In genomic region chr3:32694737-32695582, GRCm38 (mm10) we compare ENCODE assay signal across 15 mouse cellular contexts. TPM values are rescaled to one million over a fixed set of nuclear protein-coding genes. Genes with fewer than 3 reads are reported as not detected.
DNase-seq lines count a peak whose midpoint lies in the region; ATAC-seq and TF ChIP-seq lines count a peak whose summit lies in the region.
"Had no signal": no experiment of that assay in that cellular context is flagged by ENCODE, and none has a peak within 500 bp of the region (broad histone marks: within the 10 kb centered on the region; RNA-seq: fewer than 3 reads in every experiment).

No protein-coding gene starts in this region.

- no peaks in the 10 kb centered on the region for H3K36me3 ChIP-seq in intestine, postnatal 0 days (ENCODE audit: control insufficient read depth, insufficient read depth)
- no peaks in the 10 kb centered on the region for H3K36me3 ChIP-seq in intestine, embryonic 15.5 days
- no peaks in the 10 kb centered on the region for H3K36me3 ChIP-seq in lung, postnatal 0 days (ENCODE audit: insufficient read depth, low read length)
- H3K36me3 ChIP-seq: embryonic facial prominence, embryonic 13.5 days; forebrain, embryonic 12.5 days had no signal

- no peak overlapping the region for H3K27ac ChIP-seq in intestine, postnatal 0 days (ENCODE audit: low read depth, low read length)
- no peak overlapping the region for H3K27ac ChIP-seq in intestine, embryonic 15.5 days
- no peak overlapping the region for H3K27ac ChIP-seq in lung, postnatal 0 days (ENCODE audit: low read length)
- H3K27ac ChIP-seq: embryonic facial prominence, embryonic 13.5 days; forebrain, embryonic 12.5 days; hindbrain, embryonic 14.5 days; macrophage had no signal

- peak; percentile 47 for TF ChIP-seq CTCF in intestine, postnatal 0 days (IDR thresholded peaks at IDR 0.05; ENCODE audit: low read depth)
- peak; percentile 51 for TF ChIP-seq CTCF in lung, postnatal 0 days (IDR thresholded peaks at IDR 0.05)

- H3K4me2 ChIP-seq in intestine, postnatal 0 days (replicated peaks; ENCODE audit: low read depth): no peak overlapping the region
- H3K4me2 ChIP-seq in intestine, embryonic 15.5 days (replicated peaks): no peak overlapping the region
- H3K4me2 ChIP-seq in lung, postnatal 0 days (replicated peaks; ENCODE audit: low read depth, low read length): no peak overlapping the region
- H3K4me2 ChIP-seq: embryonic facial prominence, embryonic 13.5 days; forebrain, embryonic 12.5 days; hindbrain, embryonic 14.5 days had no signal

- H3K4me3 ChIP-seq in intestine, postnatal 0 days (ENCODE audit: low read depth, low read length): no peak overlapping the region
- H3K4me3 ChIP-seq in intestine, embryonic 15.5 days (replicated peaks): no peak overlapping the region
- H3K4me3 ChIP-seq in lung, postnatal 0 days (ENCODE audit: low read depth, low read length): no peak overlapping the region
- H3K4me3 ChIP-seq: embryonic facial prominence, embryonic 13.5 days; forebrain, embryonic 12.5 days had no signal

- no peaks in the 10 kb centered on the region for H3K27me3 ChIP-seq in intestine, postnatal 0 days (replicated peaks; ENCODE audit: control insufficient read depth, insufficient read depth, low read length)
- H3K27me3 ChIP-seq in intestine, embryonic 15.5 days (replicated peaks): no peaks in the 10 kb centered on the region
- H3K27me3 ChIP-seq in lung, postnatal 0 days (replicated peaks; ENCODE audit: insufficient read depth, low read length): no peaks in the 10 kb centered on the region
- H3K27me3 ChIP-seq: embryonic facial prominence, embryonic 13.5 days; forebrain, embryonic 12.5 days had no signal

- H3K9me3 ChIP-seq in intestine, postnatal 0 days (ENCODE audit: control insufficient read depth): no peaks in the 10 kb centered on the region
- no peaks in the 10 kb centered on the region for H3K9me3 ChIP-seq in intestine, embryonic 15.5 days
- H3K9me3 ChIP-seq in lung, postnatal 0 days (ENCODE audit: low read length): no peaks in the 10 kb centered on the region
- H3K9me3 ChIP-seq: embryonic facial prominence, embryonic 13.5 days; forebrain, embryonic 12.5 days had no signal

- H3K9ac ChIP-seq in intestine, postnatal 0 days (ENCODE audit: low read depth, low read length): no peak overlapping the region
- H3K9ac ChIP-seq in intestine, embryonic 15.5 days: no peak overlapping the region
- no peak overlapping the region for H3K9ac ChIP-seq in lung, postnatal 0 days (replicated peaks; ENCODE audit: low read depth)
- H3K9ac ChIP-seq: embryonic facial prominence, embryonic 13.5 days; forebrain, embryonic 12.5 days; hindbrain, embryonic 14.5 days had no signal

- WGBS in intestine, postnatal 0 days: 65% methylated on average over 12 of the region's 12 CpGs
- 66% methylated on average over 12 of the region's 12 CpGs for WGBS in intestine, embryonic 15.5 days
- WGBS in lung, postnatal 0 days: 48% methylated on average over 12 of the region's 12 CpGs

- ATAC-seq in intestine, postnatal 0 days: no peak
- ATAC-seq in intestine, embryonic 15.5 days: no peak
- peak; percentile 73 for ATAC-seq in lung, postnatal 0 days
- peak; percentile 40; the same call in 1 of the 2 replicates for ATAC-seq in granulocyte monocyte progenitor cell, adult 5-6 weeks (replicated peaks; ENCODE audit: poor library complexity, severe bottlenecking)
- ATAC-seq in frontal cortex, adult (ENCODE audit: low TSS enrichment): no peak
- ATAC-seq in inflammation-experienced regulatory T-cells, adult 6 months: no peak
- ATAC-seq: activated CD4-positive, CD25-positive, alpha-beta regulatory T cell, adult 4 months had no signal

- no peaks in the 10 kb centered on the region for H3K4me1 ChIP-seq in intestine, postnatal 0 days (replicated peaks; ENCODE audit: control insufficient read depth, insufficient read depth, low read length)
- H3K4me1 ChIP-seq in intestine, embryonic 15.5 days (replicated peaks): no peaks in the 10 kb centered on the region
- H3K4me1 ChIP-seq in lung, postnatal 0 days (ENCODE audit: insufficient read depth, low read depth, low read length): no peaks in the 10 kb centered on the region
- H3K4me1 ChIP-seq: embryonic facial prominence, embryonic 13.5 days; forebrain, embryonic 12.5 days had no signal

- peak; percentile 55 for DNase-seq in lung, postnatal 0 days (ENCODE audit: low spot score)
- DNase-seq in lung, postnatal 14 days: no peak
- DNase-seq: cerebellum, postnatal 36 days; heart, adult 11 months; heart, postnatal 10 days had no signal

- no peak for TF ChIP-seq EP300 in lung, postnatal 0 days (IDR thresholded peaks at IDR 0.05)

RNA-seq across cellular contexts. Expression of gene Actl6a, which starts 11.1 kb away (rescaled TPM):
- polyA plus RNA-seq in intestine, postnatal 0 days (2015; fragmentation: Nextera tagmentation; extraction: Ambion mirVana): 47.9 and 49.2 TPM in 2 replicates
- polyA plus RNA-seq in intestine, embryonic 15.5 days (2015; fragmentation: Nextera tagmentation; extraction: Ambion mirVana): 131 and 144 TPM in 2 replicates
- polyA plus RNA-seq in lung, postnatal 0 days (2015; fragmentation: Nextera tagmentation; extraction: Ambion mirVana): 78.3 and 79.5 TPM in 2 replicates
- 90.3 and 123 TPM in 2 replicates for total RNA-seq in granulocyte monocyte progenitor cell, adult 5-6 weeks (2014; fragmentation: Nextera tagmentation)
- total RNA-seq in granulocyte monocyte progenitor cell, adult 5-6 weeks (2017): 81.5 and 97.4 TPM in 2 replicates
- 100 to 1,000 TPM in 1 of 3 experiments, 10 to 100 TPM in 2; 93.7 to 118 (median 94.9) TPM for polyA plus RNA-seq in inflammation-experienced regulatory T-cells, adult 6 months (2017; shearing (Covaris generic))

RNA-seq across cellular contexts. Expression of gene Ndufb5, which starts 41.8 kb away (rescaled TPM):
- 388 and 406 TPM in 2 replicates for polyA plus RNA-seq in intestine, postnatal 0 days (2015; fragmentation: Nextera tagmentation; extraction: Ambion mirVana)
- polyA plus RNA-seq in intestine, embryonic 15.5 days (2015; fragmentation: Nextera tagmentation; extraction: Ambion mirVana): 372 and 411 TPM in 2 replicates
- polyA plus RNA-seq in lung, postnatal 0 days (2015; fragmentation: Nextera tagmentation; extraction: Ambion mirVana): 232 and 259 TPM in 2 replicates
- total RNA-seq in granulocyte monocyte progenitor cell, adult 5-6 weeks (2014; fragmentation: Nextera tagmentation): 279 and 293 TPM in 2 replicates
- 250 and 266 TPM in 2 replicates for total RNA-seq in granulocyte monocyte progenitor cell, adult 5-6 weeks (2017)
- 100 to 1,000 TPM; 255 to 284 (median 279) TPM for polyA plus RNA-seq in inflammation-experienced regulatory T-cells, adult 6 months (2017; shearing (Covaris generic))

RNA-seq across cellular contexts. Expression of gene Mrpl47, which starts 42.4 kb away (rescaled TPM):
- polyA plus RNA-seq in intestine, postnatal 0 days (2015; fragmentation: Nextera tagmentation; extraction: Ambion mirVana): 27.4 and 31.0 TPM in 2 replicates
- 40.2 and 43.2 TPM in 2 replicates for polyA plus RNA-seq in intestine, embryonic 15.5 days (2015; fragmentation: Nextera tagmentation; extraction: Ambion mirVana)
- polyA plus RNA-seq in lung, postnatal 0 days (2015; fragmentation: Nextera tagmentation; extraction: Ambion mirVana): 15.4 and 16.1 TPM in 2 replicates
- 22.1 and 64.1 TPM in 2 replicates for total RNA-seq in granulocyte monocyte progenitor cell, adult 5-6 weeks (2014; fragmentation: Nextera tagmentation)
- total RNA-seq in granulocyte monocyte progenitor cell, adult 5-6 weeks (2017): 42.6 and 62.5 TPM in 2 replicates
- 10 to 100 TPM; 15.7 to 24.7 (median 19.4) TPM for polyA plus RNA-seq in inflammation-experienced regulatory T-cells, adult 6 months (2017; shearing (Covaris generic))

Comparison
In these comparisons a context has a peak if more than half of its experiments do, and no peak if none do; other contexts are left out.
1. ATAC-seq: peak in lung, postnatal 0 days (single experiment) and granulocyte monocyte progenitor cell, adult 5-6 weeks (single experiment); none in intestine, postnatal 0 days (single experiment), intestine, embryonic 15.5 days (single experiment), frontal cortex, adult (single experiment) and inflammation-experienced regulatory T-cells, adult 6 months (single experiment).